Mouse (Mus musculus) neural tube, embryonic 13.5 days (tissue): ENCODE data around the gene Sppl2b. TPM values are rescaled to one million over a fixed set of nuclear protein-coding genes. Genes with fewer than 3 reads are reported as not detected.
"Not testable (repeated sequence)": the region's sequence is repeated elsewhere in the genome, so short reads cannot be mapped to it uniquely, and the experiment has no call there.

ENCODE experiments used
- ATAC-seq: fragments of 200-750 bp; cut with Nextera tagmentation; 2 replicates; pipeline ENCODE4 v1.8.0; 2017; ENCODE audit warnings: low read depth, mild to moderate bottlenecking, moderate TSS enrichment, moderate library complexity
- H3K27ac ChIP-seq: fragments of 300-500 bp; sonication (generic); replicated peaks from 2 replicates; pipeline ENCODE4 v1.5.1; 2015; ENCODE audit warnings: moderate library complexity, mild to moderate bottlenecking, inconsistent platforms
- H3K27me3 ChIP-seq: fragments of 300-500 bp; sonication (generic); 2 replicates; pipeline ENCODE4 v1.6.1; 2015; ENCODE audit warnings: mild to moderate bottlenecking, inconsistent platforms
- H3K36me3 ChIP-seq: fragments of 300-500 bp; sonication (generic); 2 replicates; pipeline ENCODE4 v1.6.1; 2015; ENCODE audit warnings: mild to moderate bottlenecking, inconsistent platforms
- H3K4me1 ChIP-seq: fragments of 300-500 bp; sonication (generic); replicated peaks from 2 replicates; pipeline ENCODE4 v1.6.1; 2015; ENCODE audit warnings: inconsistent platforms
- H3K4me2 ChIP-seq: fragments of 300-500 bp; sonication (generic); 2 replicates; pipeline ENCODE4 v1.6.1; 2015; ENCODE audit warnings: inconsistent platforms, mild to moderate bottlenecking, moderate library complexity
- H3K4me3 ChIP-seq: fragments of 300-500 bp; sonication (generic); 2 replicates; pipeline ENCODE4 v1.5.1; 2015; ENCODE audit warnings: mild to moderate bottlenecking, inconsistent platforms
- H3K9ac ChIP-seq: fragments of 300-500 bp; sonication (generic); 2 replicates; pipeline ENCODE4 v1.6.1; 2015; ENCODE audit warnings: moderate library complexity, mild to moderate bottlenecking, inconsistent platforms
- H3K9me3 ChIP-seq: fragments of 300-500 bp; sonication (generic); 2 replicates; pipeline ENCODE4 v1.6.1; 2016; ENCODE audit warnings: inconsistent platforms
- WGBS: fragments of 180-500 bp; shearing (Covaris S2); methylation state at CpG from one replicate; pipeline ENCODE4 v1.1.7; 2015; 5-methylcytosine and 5-hydroxymethylcytosine counted together
- polyA plus RNA-seq: library from polyadenylated mRNA; unstranded; fragments of >200 nt; fragmentation: Nextera tagmentation; extraction: Ambion mirVana; gene quantifications from 2 replicates; pipeline ENCODE4 v1.2.1, GENCODE M21; 2015

The Sppl2b gene
- polyA plus RNA-seq, 1 experiment from 2014 or later: 66.2 TPM

GRCm38 (mm10) chr10:80827063-80827869 is 27.8 kb upstream of the Sppl2b start:
- H3K9ac ChIP-seq: peak overlapping the region; percentile 93
- 8% methylated on average over 29 of the region's 29 CpGs for WGBS
- H3K9me3 ChIP-seq: no peaks in the 10 kb centered on the region
- H3K27ac ChIP-seq: peak overlapping the region; percentile 94
- peak overlapping the region; percentile 82 for H3K4me3 ChIP-seq
- H3K4me1 ChIP-seq: peaks cover 31% of the 10 kb centered on the region
- H3K4me2 ChIP-seq: peak overlapping the region; percentile 100
- H3K27me3 ChIP-seq: no peaks in the 10 kb centered on the region
- H3K36me3 ChIP-seq: peaks cover 26% of the 10 kb centered on the region
- ATAC-seq: no peak

- peaks cover 26% of the 10 kb centered on the region for H3K36me3 ChIP-seq
- H3K27ac ChIP-seq: no peak overlapping the region
- WGBS: 78% methylated on average over 10 of the region's 10 CpGs
- no peaks in the 10 kb centered on the region for H3K9me3 ChIP-seq
- H3K9ac ChIP-seq: peak overlapping the region; percentile 93
- H3K4me3 ChIP-seq: peak overlapping the region; percentile 82
- no peaks in the 10 kb centered on the region for H3K27me3 ChIP-seq
- peak overlapping the region; percentile 100 for H3K4me2 ChIP-seq
- ATAC-seq: no peak
- peaks cover 31% of the 10 kb centered on the region for H3K4me1 ChIP-seq
Measured at GRCm38 (mm10) chr10:80827870-80828420, 27.1 kb upstream of the Sppl2b start.

- Histone ChIP-seq H3K4me2 (peak overlapping the region; percentile 100), H3K36me3 (peaks cover 26% of the 10 kb centered on the region), H3K9ac (0 out of 2 replicates have a peak overlapping the region, but pooled peaks have one; percentile 93), H3K4me1 (peaks cover 31% of the 10 kb centered on the region), H3K4me3 (peak overlapping the region; percentile 82)
- not testable (repeated sequence) for H3K9me3 ChIP-seq, H3K27ac ChIP-seq, ATAC-seq, H3K27me3 ChIP-seq
- 86% methylated on average over 9 of the region's 9 CpGs for WGBS
Measured at GRCm38 (mm10) chr10:80828587-80828986, 26.5 kb upstream of the Sppl2b start.

GRCm38 (mm10) chr10:80829359-80830278 is 25.5 kb upstream of the Sppl2b start:
- Histone ChIP-seq H3K9me3 (no peaks in the 10 kb centered on the region; the same call in 1 of the 2 replicates), H3K4me1 (peaks cover 31% of the 10 kb centered on the region), H3K4me3 (no peak overlapping the region), H3K36me3 (peaks cover 36% of the 10 kb centered on the region), H3K27ac (no peak overlapping the region), H3K4me2 (no peak overlapping the region), H3K9ac (0 out of 2 replicates have a peak overlapping the region, but pooled peaks have one; percentile 5), H3K27me3 (peaks cover 17% of the 10 kb centered on the region)
- WGBS: 67% methylated on average over 1 of the region's 1 CpGs
- ATAC-seq: no peak

- Histone ChIP-seq H3K27ac (no peak overlapping the region), H3K4me1 (peaks cover 42% of the 10 kb centered on the region), H3K4me3 (no peak overlapping the region), H3K9ac (no peak overlapping the region), H3K9me3 (no peaks in the 10 kb centered on the region; the same call in 1 of the 2 replicates), H3K36me3 (peaks cover 36% of the 10 kb centered on the region), H3K27me3 (peaks cover 32% of the 10 kb centered on the region), H3K4me2 (no peak overlapping the region)
- 4% methylated on average over 9 of the region's 9 CpGs for WGBS
- no peak for ATAC-seq
Measured at GRCm38 (mm10) chr10:80831136-80831535, 23.9 kb upstream of the Sppl2b start.

GRCm38 (mm10) chr10:80832818-80833217 is 22.3 kb upstream of the Sppl2b start:
- Histone ChIP-seq H3K4me2 (no peak overlapping the region), H3K27ac (no peak overlapping the region), H3K27me3 (peaks cover 37% of the 10 kb centered on the region), H3K4me3 (no peak overlapping the region), H3K9me3 (no peaks in the 10 kb centered on the region; the same call in 1 of the 2 replicates), H3K4me1 (peaks cover 37% of the 10 kb centered on the region), H3K36me3 (peaks cover 36% of the 10 kb centered on the region), H3K9ac (no peak overlapping the region)
- 66% methylated on average over 7 of the region's 7 CpGs for WGBS
- ATAC-seq: no peak

- Histone ChIP-seq H3K4me2 (peak overlapping the region; percentile 27), H3K9ac (0 out of 2 replicates have a peak overlapping the region, but pooled peaks have one; percentile 8), H3K27me3 (peaks cover 42% of the 10 kb centered on the region), H3K27ac (no peak overlapping the region), H3K4me1 (peaks cover 19% of the 10 kb centered on the region), H3K36me3 (peaks cover 16% of the 10 kb centered on the region), H3K4me3 (no peak overlapping the region), H3K9me3 (no peaks in the 10 kb centered on the region; the same call in 1 of the 2 replicates)
- WGBS: 45% methylated on average over 30 of the region's 30 CpGs
- ATAC-seq: no peak
Measured at GRCm38 (mm10) chr10:80835617-80836016, 19.5 kb upstream of the Sppl2b start.

- H3K27ac ChIP-seq: no peak overlapping the region
- no peak overlapping the region for H3K4me3 ChIP-seq
- peaks cover 11% of the 10 kb centered on the region; the same call in 1 of the 2 replicates for H3K4me1 ChIP-seq
- H3K9ac ChIP-seq: no peak overlapping the region
- H3K27me3 ChIP-seq: peaks cover 44% of the 10 kb centered on the region
- ATAC-seq: no peak
- 39% methylated on average over 7 of the region's 7 CpGs for whole genome bisulfite sequencing
- H3K9me3 ChIP-seq: no peaks in the 10 kb centered on the region; the same call in 1 of the 2 replicates
- peaks cover 10% of the 10 kb centered on the region; the same call in 1 of the 2 replicates for H3K36me3 ChIP-seq
- H3K4me2 ChIP-seq: no peak overlapping the region
Measured at GRCm38 (mm10) chr10:80836949-80837379, 18.1 kb upstream of the Sppl2b start.

GRCm38 (mm10) chr10:80837827-80838226 is 17.2 kb upstream of the Sppl2b start:
- no peak overlapping the region for H3K4me3 ChIP-seq
- H3K36me3 ChIP-seq: peaks cover 10% of the 10 kb centered on the region; the same call in 1 of the 2 replicates
- H3K9ac ChIP-seq: no peak overlapping the region
- H3K27ac ChIP-seq: no peak overlapping the region
- no peak overlapping the region for H3K4me2 ChIP-seq
- ATAC-seq: no peak
- H3K4me1 ChIP-seq: peaks cover 11% of the 10 kb centered on the region; the same call in 1 of the 2 replicates
- H3K27me3 ChIP-seq: peaks cover 53% of the 10 kb centered on the region
- 15% methylated on average over 2 of the region's 2 CpGs for WGBS
- no peaks in the 10 kb centered on the region; the same call in 1 of the 2 replicates for H3K9me3 ChIP-seq

GRCm38 (mm10) chr10:80838346-80838912 is 16.6 kb upstream of the Sppl2b start:
- 76% methylated on average over 2 of the region's 2 CpGs for WGBS
- Histone ChIP-seq H3K4me2 (no peak overlapping the region), H3K9ac (no peak overlapping the region), H3K27ac (no peak overlapping the region), H3K36me3 (peaks cover 10% of the 10 kb centered on the region; the same call in 1 of the 2 replicates), H3K4me3 (no peak overlapping the region), H3K27me3 (peaks cover 54% of the 10 kb centered on the region), H3K4me1 (peaks cover 13% of the 10 kb centered on the region; the same call in 1 of the 2 replicates), H3K9me3 (no peaks in the 10 kb centered on the region; the same call in 1 of the 2 replicates)
- ATAC-seq: no peak

- H3K4me3 ChIP-seq: no peak overlapping the region
- peaks cover 23% of the 10 kb centered on the region for H3K4me1 ChIP-seq
- H3K27ac ChIP-seq: no peak overlapping the region
- 55% methylated on average over 6 of the region's 6 CpGs for WGBS
- H3K36me3 ChIP-seq: no peaks in the 10 kb centered on the region
- H3K4me2 ChIP-seq: no peak overlapping the region
- H3K9me3 ChIP-seq: no peaks in the 10 kb centered on the region
- no peak for ATAC-seq
- H3K27me3 ChIP-seq: peaks cover 54% of the 10 kb centered on the region
- no peak overlapping the region for H3K9ac ChIP-seq
Measured at GRCm38 (mm10) chr10:80839848-80840247, 15.2 kb upstream of the Sppl2b start.
